Mouse (Mus musculus): ENCODE data around the gene Cd247.
"Not testable (repeated sequence)": the region's sequence is repeated elsewhere in the genome, so short reads cannot be mapped to it uniquely, and the experiment has no call there.

DNA sequence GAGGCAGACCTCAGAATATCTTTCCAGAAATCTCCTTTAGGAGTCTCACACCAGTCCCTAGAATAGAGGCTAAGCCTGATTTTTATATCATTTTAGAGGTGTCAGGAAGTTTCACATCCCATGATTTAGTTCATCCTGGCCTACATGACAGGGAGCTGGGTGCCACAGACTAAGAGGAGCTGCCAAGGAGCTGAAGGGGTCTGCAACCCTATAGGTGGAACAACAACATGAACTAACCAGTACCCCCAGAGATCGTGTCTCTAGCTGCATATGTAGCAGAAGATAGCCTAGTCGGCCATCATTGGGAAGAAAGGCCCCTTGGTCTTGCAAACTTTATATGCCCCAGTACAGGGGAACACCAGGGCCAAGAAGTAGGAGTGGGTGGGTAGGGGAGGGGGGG, 26.0 kb upstream of the Cd247 start:
- TF ChIP-seq CTCF (IDR thresholded peaks at IDR 0.05; ENCODE audit: borderline replicate concordance, insufficient read depth, low read depth, low read length); POLR2A (IDR thresholded peaks at IDR 0.05; ENCODE audit: borderline replicate concordance, insufficient read depth, low read length): not testable (repeated sequence)

Measured in cerebellum, adult 2 months (tissue).